Mouse (Mus musculus) hindbrain, embryonic 14.5 days (tissue): ENCODE measurements around the gene Gm45753. TPM values are rescaled to one million over a fixed set of nuclear protein-coding genes. Genes with fewer than 3 reads are reported as not detected.

Experiments used
- ATAC-seq: fragments of 200-750 bp; cut with Nextera tagmentation; 2 replicates; pipeline ENCODE4 v1.8.0; 2017; ENCODE audit warnings: moderate number of reproducible peaks, mild to moderate bottlenecking, moderate TSS enrichment, moderate library complexity; ENCODE audit not compliant: low FRiP score
- DNase-seq: peaks from one replicate; pipeline ENCODE4 v3.0.0-alpha.2; 2015; ENCODE audit warnings: low spot score
- H3K27ac ChIP-seq: fragments of 300-500 bp; sonication (generic); 2 replicates; pipeline ENCODE4 v1.5.1; 2014; ENCODE audit warnings: mild to moderate bottlenecking, moderate library complexity
- H3K27me3 ChIP-seq: fragments of 300-500 bp; sonication (generic); 2 replicates; pipeline ENCODE4 v1.6.1; 2014; ENCODE audit warnings: mild to moderate bottlenecking, low read length, mixed read lengths; ENCODE audit not compliant: control insufficient read depth, insufficient read depth
- H3K36me3 ChIP-seq: fragments of 300-500 bp; sonication (generic); replicated peaks from 2 replicates; pipeline ENCODE4 v1.6.1; 2014; ENCODE audit not compliant: control insufficient read depth, insufficient read depth
- H3K4me1 ChIP-seq: fragments of 300-500 bp; sonication (generic); replicated peaks from 2 replicates; pipeline ENCODE4 v1.6.1; 2014; ENCODE audit warnings: antibody characterized with exemption, low read length, mixed read lengths; ENCODE audit not compliant: control insufficient read depth, insufficient read depth
- H3K4me2 ChIP-seq: fragments of 300-500 bp; sonication (generic); replicated peaks from 2 replicates; pipeline ENCODE4 v1.6.1; 2014; ENCODE audit warnings: mild to moderate bottlenecking, moderate library complexity
- H3K4me3 ChIP-seq: fragments of 300-500 bp; sonication (generic); replicated peaks from 2 replicates; pipeline ENCODE4 v1.5.1; 2014; ENCODE audit warnings: mild to moderate bottlenecking, low read length
- H3K9ac ChIP-seq: fragments of 300-500 bp; sonication (generic); 2 replicates; pipeline ENCODE4 v1.6.1; 2014
- H3K9me3 ChIP-seq: fragments of 300-500 bp; sonication (generic); 2 replicates; pipeline ENCODE4 v1.6.1; 2016; ENCODE audit warnings: low read length; ENCODE audit not compliant: control insufficient read depth
- WGBS: fragments of 180-500 bp; shearing (Covaris S2); extraction: QIAGEN DNeasy Blood & Tissue Kit; methylation state at CpG from one replicate; pipeline ENCODE4 v1.1.7; 2014; 5-methylcytosine and 5-hydroxymethylcytosine counted together
- polyA plus RNA-seq: library from polyadenylated mRNA; unstranded; fragments of >200 nt; fragmentation: Nextera tagmentation; extraction: Ambion mirVana; gene quantifications from 2 replicates; pipeline ENCODE4 v1.2.1, GENCODE M21; 2014

Gene Gm45753
- polyA plus RNA-seq, 1 experiment from 2014 or later = not detected

GRCm38 (mm10) chr8:45295276-45295675, 13.0 kb downstream of the Gm45753 start:
- DNase-seq (no peak), ATAC-seq (no peak)
- Histone ChIP-seq H3K4me3 (no peak overlapping the region), H3K4me2 (no peak overlapping the region), H3K27me3 (no peaks in the 10 kb centered on the region), H3K9me3 (no peaks in the 10 kb centered on the region), H3K4me1 (no peaks in the 10 kb centered on the region), H3K9ac (no peak overlapping the region), H3K27ac (no peak overlapping the region), H3K36me3 (no peaks in the 10 kb centered on the region)
- 92% methylated on average over 6 of the region's 6 CpGs for WGBS

GRCm38 (mm10) chr8:45294687-45295086, 13.6 kb downstream of the Gm45753 start, which contains the start of gene Klkb1:
Gene Klkb1 (minus strand): TSS chr8:45294859.
- no peak for ATAC-seq
- Histone ChIP-seq H3K4me2 (no peak within 1 kb of the TSS), H3K4me3 (no peak within 1 kb of the TSS), H3K36me3 (no peaks in the 10 kb centered on the region), H3K27me3 (no peaks in the 10 kb centered on the region), H3K4me1 (no peaks in the 10 kb centered on the region), H3K27ac (no peak within 1 kb of the TSS), H3K9ac (no peak within 1 kb of the TSS), H3K9me3 (no peaks in the 10 kb centered on the region)
- no peak for DNase-seq
- WGBS = 92% methylated on average over 7 of the region's 7 CpGs

DNA sequence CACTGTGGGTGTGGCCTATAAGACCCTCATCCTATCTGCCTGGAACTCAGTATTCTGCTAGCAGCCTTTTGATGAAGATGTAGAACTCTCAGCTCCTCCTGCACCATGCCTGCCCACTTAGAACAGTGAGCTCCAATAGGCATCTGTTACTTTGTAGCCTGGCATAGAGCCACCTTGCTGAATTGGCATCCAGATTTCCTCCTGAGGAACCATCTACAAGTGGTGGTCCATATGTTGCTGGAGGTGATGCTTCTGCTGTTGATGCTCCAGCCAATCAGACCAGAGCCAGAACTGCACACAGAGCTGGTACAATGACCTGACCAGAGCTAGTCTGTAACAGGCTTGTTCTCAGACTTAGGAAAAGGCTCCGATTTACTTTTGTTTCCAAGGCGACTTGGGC, 16.5 kb downstream of the Gm45753 start:
- H3K36me3 ChIP-seq = no peaks in the 10 kb centered on the region
- H3K9me3 ChIP-seq = no peaks in the 10 kb centered on the region
- H3K27ac ChIP-seq = no peak overlapping the region
- DNase-seq (no peak), ATAC-seq (no peak)
- H3K27me3 ChIP-seq = no peaks in the 10 kb centered on the region
- no peak overlapping the region for H3K4me3 ChIP-seq
- no peak overlapping the region for H3K4me2 ChIP-seq
- 79% methylated on average over 2 of the region's 2 CpGs for WGBS
- no peaks in the 10 kb centered on the region for H3K4me1 ChIP-seq
- no peak overlapping the region for H3K9ac ChIP-seq

DNA sequence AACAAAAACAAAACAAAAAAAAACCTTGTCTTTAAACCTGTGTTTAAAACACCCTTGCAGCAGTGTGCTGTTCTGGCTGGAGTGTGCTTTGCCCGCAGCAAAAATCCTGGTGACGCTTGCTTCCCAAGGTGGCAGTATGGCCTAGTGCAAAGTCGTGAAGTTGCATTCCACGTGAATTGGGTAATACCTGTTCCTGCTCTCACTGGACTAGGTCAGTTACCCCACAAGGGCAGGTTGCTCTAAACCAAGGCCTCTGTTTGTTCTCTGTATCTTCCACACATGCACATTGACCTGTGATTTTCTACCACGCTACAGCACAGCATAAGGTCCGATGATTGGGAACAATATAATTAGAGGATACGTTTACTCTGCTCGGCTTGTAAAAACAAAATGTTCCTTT, 26.6 kb downstream of the Gm45753 start:
- no peak overlapping the region for H3K4me2 ChIP-seq
- 86% methylated on average over 8 of the region's 8 CpGs for WGBS
- ATAC-seq = no peak
- no peak overlapping the region for H3K4me3 ChIP-seq
- no peak overlapping the region for H3K9ac ChIP-seq
- no peak for DNase-seq
- no peak overlapping the region for H3K27ac ChIP-seq
- no peaks in the 10 kb centered on the region for H3K36me3 ChIP-seq
- H3K27me3 ChIP-seq = no peaks in the 10 kb centered on the region
- H3K4me1 ChIP-seq = no peaks in the 10 kb centered on the region
- H3K9me3 ChIP-seq = no peaks in the 10 kb centered on the region

DNA sequence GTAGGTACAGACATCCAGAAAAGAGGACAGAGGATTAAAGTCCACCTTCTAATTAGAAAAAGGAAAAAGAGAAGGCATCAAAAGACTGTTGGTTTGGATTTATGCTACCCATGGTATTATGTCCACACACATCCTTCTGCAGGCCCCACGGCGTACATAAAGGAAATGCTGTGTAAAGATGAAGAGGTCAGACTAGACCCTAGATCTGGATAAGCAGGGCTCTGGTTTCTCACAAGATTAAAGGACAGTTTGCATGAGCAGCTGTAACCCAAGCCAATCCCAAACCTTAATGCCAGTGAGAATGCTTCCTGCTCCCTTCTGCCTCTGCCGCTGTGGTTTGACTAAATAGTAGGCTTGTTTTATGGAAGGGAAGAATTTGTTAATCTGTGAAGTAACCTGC, 30.8 kb downstream of the Gm45753 start:
- no peak overlapping the region for H3K27ac ChIP-seq
- DNase-seq (no peak), ATAC-seq (no peak)
- H3K36me3 ChIP-seq = no peaks in the 10 kb centered on the region
- H3K9ac ChIP-seq = no peak overlapping the region
- H3K4me2 ChIP-seq = no peak overlapping the region
- no peak overlapping the region for H3K4me3 ChIP-seq
- 85% methylated on average over 3 of the region's 3 CpGs for WGBS
- no peaks in the 10 kb centered on the region for H3K9me3 ChIP-seq
- H3K27me3 ChIP-seq = no peaks in the 10 kb centered on the region
- H3K4me1 ChIP-seq = no peaks in the 10 kb centered on the region

GRCm38 (mm10) chr8:45274317-45274716, 33.9 kb downstream of the Gm45753 start:
- ATAC-seq = no peak
- H3K9me3 ChIP-seq = no peaks in the 10 kb centered on the region
- H3K9ac ChIP-seq = no peak overlapping the region
- no peaks in the 10 kb centered on the region for H3K36me3 ChIP-seq
- no peaks in the 10 kb centered on the region for H3K4me1 ChIP-seq
- WGBS = 85% methylated on average over 4 of the region's 4 CpGs
- H3K4me3 ChIP-seq = no peak overlapping the region
- no peak for DNase-seq
- no peak overlapping the region for H3K27ac ChIP-seq
- no peak overlapping the region for H3K4me2 ChIP-seq
- no peaks in the 10 kb centered on the region for H3K27me3 ChIP-seq

DNA sequence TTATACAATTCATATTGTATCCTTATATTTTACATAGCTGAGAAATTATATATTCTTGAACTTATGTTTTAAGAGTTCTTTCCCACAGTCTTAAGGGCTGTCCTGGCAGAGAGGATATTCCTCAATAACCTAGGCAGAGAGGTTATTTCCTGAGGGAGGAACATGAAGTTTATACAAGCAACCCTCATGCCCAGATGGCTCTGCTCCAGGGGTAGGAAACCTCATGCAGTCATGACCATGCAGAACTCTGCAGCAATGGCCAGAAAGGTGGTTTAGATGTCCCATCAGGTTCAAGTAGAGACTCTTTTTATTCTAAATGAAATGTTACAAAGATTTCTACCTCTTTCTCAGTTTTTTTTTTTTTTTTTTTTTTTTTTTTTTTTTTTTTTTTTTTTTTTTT, 39.2 kb downstream of the Gm45753 start:
- no peak overlapping the region for H3K4me2 ChIP-seq
- no peaks in the 10 kb centered on the region for H3K27me3 ChIP-seq
- H3K27ac ChIP-seq = no peak overlapping the region
- ATAC-seq = no peak
- 0 out of 2 replicates have a peak, but pooled peaks cover 3% of the 10 kb centered on the region for H3K9me3 ChIP-seq
- no peak for DNase-seq
- no peak overlapping the region for H3K4me3 ChIP-seq
- no peak overlapping the region for H3K9ac ChIP-seq
- no peaks in the 10 kb centered on the region for H3K36me3 ChIP-seq
- no peaks in the 10 kb centered on the region for H3K4me1 ChIP-seq

DNA sequence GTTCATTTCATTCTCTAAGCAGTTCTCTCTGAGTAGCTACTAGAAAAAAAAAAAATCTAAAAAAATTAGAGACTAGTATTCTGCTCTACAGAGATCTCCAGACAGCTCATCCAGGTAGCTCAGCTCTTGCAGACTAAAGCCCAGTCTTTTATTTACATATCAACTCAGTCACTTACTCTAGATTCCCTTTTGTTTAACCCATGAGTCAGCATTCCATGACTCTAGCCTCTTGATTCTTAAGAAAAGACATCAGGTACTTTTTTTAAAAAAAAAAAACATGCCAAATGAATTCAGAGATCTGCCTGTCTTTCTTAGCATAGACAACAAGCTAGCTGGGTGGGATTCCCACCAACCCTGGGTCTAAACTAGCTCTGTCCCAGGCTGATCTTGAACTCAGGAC, 39.8 kb downstream of the Gm45753 start:
- no peak overlapping the region for H3K9ac ChIP-seq
- DNase-seq = no peak

DNA sequence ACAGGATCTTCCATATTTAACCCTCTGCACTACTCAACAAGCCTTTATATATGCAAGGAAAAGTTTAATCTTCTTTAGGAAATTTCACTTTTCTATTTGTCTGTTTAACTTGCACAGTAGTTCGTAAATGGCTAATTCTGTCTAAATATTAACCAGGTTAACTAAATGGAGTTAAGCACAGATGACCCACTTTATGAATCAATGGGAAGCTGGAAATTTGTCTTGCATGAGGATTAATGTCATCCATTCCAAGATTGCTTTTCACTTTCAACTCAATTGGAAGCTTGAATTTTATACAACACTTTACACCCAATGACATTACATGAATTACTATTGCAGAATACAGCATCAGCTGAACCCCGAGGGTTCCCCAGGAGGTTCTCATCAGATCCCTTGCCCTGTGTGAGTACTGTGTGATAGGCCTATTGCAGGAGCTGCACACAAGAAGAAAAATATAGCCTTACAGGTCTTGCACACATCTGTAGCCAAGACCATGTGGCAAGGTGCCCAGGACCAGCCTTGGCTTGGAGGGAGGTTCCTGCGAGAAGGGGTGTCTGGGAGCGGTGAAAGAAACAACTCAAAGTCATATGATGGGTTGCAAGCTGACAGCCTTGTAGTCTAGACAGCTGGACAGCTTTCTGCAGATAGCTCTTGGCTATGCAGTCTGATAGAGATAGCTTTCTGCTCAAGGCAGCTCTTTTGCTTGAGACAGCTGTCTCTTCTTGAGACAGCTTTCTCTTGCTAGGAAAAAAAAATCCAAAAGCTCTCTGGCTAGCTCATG, 40.5 kb downstream of the Gm45753 start:
- no peaks in the 10 kb centered on the region for H3K4me1 ChIP-seq
- no peaks in the 10 kb centered on the region for H3K27me3 ChIP-seq
- no peak for ATAC-seq
- no peaks in the 10 kb centered on the region for H3K36me3 ChIP-seq
- DNase-seq = no peak
- no peak overlapping the region for H3K4me2 ChIP-seq
- H3K9ac ChIP-seq = no peak overlapping the region
- H3K4me3 ChIP-seq = no peak overlapping the region
- H3K27ac ChIP-seq = no peak overlapping the region
- 91% methylated on average over 4 of the region's 4 CpGs for WGBS
- 0 out of 2 replicates have a peak, but pooled peaks cover 3% of the 10 kb centered on the region for H3K9me3 ChIP-seq

More for the DNA sequence above, 39.8 kb downstream of the Gm45753 start:
- H3K36me3 ChIP-seq = no peaks in the 10 kb centered on the region
- H3K27me3 ChIP-seq = no peaks in the 10 kb centered on the region
- H3K4me3 ChIP-seq = no peak overlapping the region
- H3K4me2 ChIP-seq = no peak overlapping the region
- no peak overlapping the region for H3K27ac ChIP-seq
- 0 out of 2 replicates have a peak, but pooled peaks cover 3% of the 10 kb centered on the region for H3K9me3 ChIP-seq
- no peaks in the 10 kb centered on the region for H3K4me1 ChIP-seq
- ATAC-seq = no peak

GRCm38 (mm10) chr8:45266993-45267392, 41.3 kb downstream of the Gm45753 start:
- no peak for DNase-seq
- H3K27ac ChIP-seq = no peak overlapping the region
- H3K4me1 ChIP-seq = no peaks in the 10 kb centered on the region
- 56% methylated on average over 8 of the region's 8 CpGs for WGBS
- no peaks in the 10 kb centered on the region for H3K36me3 ChIP-seq
- H3K9ac ChIP-seq = no peak overlapping the region
- H3K4me2 ChIP-seq = no peak overlapping the region
- H3K4me3 ChIP-seq = no peak overlapping the region
- H3K9me3 ChIP-seq = 0 out of 2 replicates have a peak, but pooled peaks cover 3% of the 10 kb centered on the region
- ATAC-seq = no peak
- H3K27me3 ChIP-seq = no peaks in the 10 kb centered on the region
